Mouse (Mus musculus) olfactory bulb, adult 2 months (tissue): Measurements from ENCODE around the gene Slc31a1.

ENCODE experiments used
- CTCF ChIP-seq: fragments of 200-500 bp; IDR thresholded peaks from 2 replicates; pipeline ENCODE4 v1.5.1; 2012; ENCODE audit warnings: low read depth, mild to moderate bottlenecking, low read length, moderate library complexity; ENCODE audit not compliant: insufficient read depth
- POLR2A ChIP-seq: fragments of 200-500 bp; IDR thresholded peaks from 2 replicates; pipeline ENCODE4 v1.6.1; 2012; ENCODE audit warnings: mild to moderate bottlenecking, low read depth, low read length, moderate library complexity; ENCODE audit not compliant: insufficient read depth

DNA sequence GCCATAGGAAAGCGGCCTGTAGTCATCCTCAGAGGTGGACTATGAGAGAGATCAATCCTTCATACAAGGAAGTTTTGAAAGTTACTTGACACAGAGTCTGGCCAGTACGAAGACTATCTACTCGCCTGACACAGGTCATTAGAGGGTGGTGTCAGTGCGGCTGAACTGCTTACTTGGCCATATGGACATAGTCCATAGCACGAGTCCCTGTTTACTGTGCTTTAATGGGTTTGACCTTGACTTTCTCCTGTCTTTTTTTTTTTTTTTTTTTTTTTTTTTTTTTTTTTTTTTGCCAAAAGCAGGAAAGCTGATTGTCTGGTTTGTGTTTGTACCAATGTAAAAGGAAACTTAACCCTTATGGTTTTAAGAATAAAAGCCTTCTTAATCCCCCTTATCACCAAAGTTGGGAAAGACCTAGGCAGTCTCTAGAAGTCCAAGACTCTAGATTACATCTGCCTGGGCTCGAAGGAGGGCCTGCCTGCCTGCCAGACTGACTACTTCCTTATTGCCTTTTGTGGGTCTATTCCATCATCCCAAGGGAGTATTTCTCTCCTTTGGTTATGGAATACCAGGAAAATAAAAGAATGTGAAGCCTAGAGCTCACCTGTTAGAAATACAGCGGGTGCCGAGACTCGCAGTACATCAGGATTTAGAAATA is 19.3 kb downstream of the Slc31a1 start:
- TF ChIP-seq CTCF (no peak), POLR2A (no peak)
